Mouse (Mus musculus) forebrain, embryonic 16.5 days (tissue): ENCODE results near the gene Ttll3. TPM values are rescaled to one million over a fixed set of nuclear protein-coding genes. Genes with fewer than 3 reads are reported as not detected.
A peak's percentile ranks its signal among the peaks of the same experiment; 100 is the strongest.

Experiments
- ATAC-seq: fragments of 200-750 bp; cut with Nextera tagmentation; 2 replicates; pipeline ENCODE4 v1.8.0; 2017; ENCODE audit warnings: mild to moderate bottlenecking, moderate library complexity
- H3K27ac ChIP-seq: fragments of 300-500 bp; sonication (generic); 2 replicates; pipeline ENCODE4 v1.5.1; 2014; ENCODE audit warnings: low read length, control low read depth
- H3K27me3 ChIP-seq: fragments of 300-500 bp; sonication (generic); replicated peaks from 2 replicates; pipeline ENCODE4 v1.6.1; 2014; ENCODE audit warnings: low read length; ENCODE audit not compliant: control insufficient read depth, insufficient read depth
- H3K36me3 ChIP-seq: fragments of 300-500 bp; sonication (generic); 2 replicates; pipeline ENCODE4 v1.6.1; 2014; ENCODE audit not compliant: control insufficient read depth, insufficient read depth
- H3K4me1 ChIP-seq: fragments of 300-500 bp; sonication (generic); replicated peaks from 2 replicates; pipeline ENCODE4 v1.6.1; 2014; ENCODE audit warnings: low read length; ENCODE audit not compliant: control insufficient read depth, insufficient read depth
- H3K4me2 ChIP-seq: fragments of 300-500 bp; sonication (generic); 2 replicates; pipeline ENCODE4 v1.6.1; 2014; ENCODE audit warnings: mild to moderate bottlenecking, low read length, control low read depth
- H3K4me3 ChIP-seq: fragments of 300-500 bp; sonication (generic); replicated peaks from 2 replicates; pipeline ENCODE4 v1.5.1; 2014; ENCODE audit warnings: mild to moderate bottlenecking, low read length, control low read depth
- H3K9ac ChIP-seq: fragments of 300-500 bp; sonication (generic); replicated peaks from 2 replicates; pipeline ENCODE4 v1.6.1; 2014; ENCODE audit warnings: low read depth, low read length, control low read depth
- H3K9me3 ChIP-seq: fragments of 300-500 bp; sonication (generic); 2 replicates; pipeline ENCODE4 v1.6.1; 2016; ENCODE audit warnings: low read length; ENCODE audit not compliant: control insufficient read depth
- WGBS: fragments of 180-500 bp; shearing (Covaris S2); extraction: QIAGEN DNeasy Blood & Tissue Kit; methylation state at CpG from one replicate; pipeline ENCODE4 v1.1.7; 2014; 5-methylcytosine and 5-hydroxymethylcytosine counted together
- polyA plus RNA-seq: library from polyadenylated mRNA; unstranded; fragments of >200 nt; fragmentation: Nextera tagmentation; extraction: Ambion mirVana; gene quantifications from 2 replicates; pipeline ENCODE4 v1.2.1, GENCODE M21; 2015

The Ttll3 gene
- polyA plus RNA-seq, 1 experiment from 2014 or later, result 8.7 TPM

- Histone ChIP-seq H3K9me3 (no peaks in the 10 kb centered on the region), H3K4me1 (peaks cover 11% of the 10 kb centered on the region)
Measured at GRCm38 (mm10) chr6:113438721-113439430, 49.8 kb downstream of the Ttll3 start.

GRCm38 (mm10) chr6:113440686-113441085 lies 51.6 kb downstream of the Ttll3 start:
- no peak for ATAC-seq
- H3K27me3 ChIP-seq, result no peaks in the 10 kb centered on the region
- no peaks in the 10 kb centered on the region for H3K9me3 ChIP-seq
- no peak overlapping the region for H3K4me3 ChIP-seq
- 82% methylated on average over 3 of the region's 3 CpGs for WGBS
- no peak overlapping the region for H3K27ac ChIP-seq
- no peak overlapping the region for H3K9ac ChIP-seq
- H3K4me1 ChIP-seq, result peaks cover 11% of the 10 kb centered on the region
- no peaks in the 10 kb centered on the region for H3K36me3 ChIP-seq
- H3K4me2 ChIP-seq, result no peak overlapping the region

More at GRCm38 (mm10) chr6:113438721-113439430, 49.8 kb downstream of the Ttll3 start:
- Histone ChIP-seq H3K4me2 (no peak overlapping the region), H3K36me3 (no peaks in the 10 kb centered on the region), H3K27ac (no peak overlapping the region), H3K4me3 (no peak overlapping the region), H3K9ac (no peak overlapping the region), H3K27me3 (no peaks in the 10 kb centered on the region)
- 70% methylated on average over 12 of the region's 12 CpGs for WGBS
- ATAC-seq, result no peak

- H3K4me2 ChIP-seq, result no peak overlapping the region
- H3K9ac ChIP-seq, result no peak overlapping the region
- 51% methylated on average over 7 of the region's 7 CpGs for WGBS
- H3K4me3 ChIP-seq, result no peak overlapping the region
- no peak overlapping the region for H3K27ac ChIP-seq
- no peaks in the 10 kb centered on the region for H3K9me3 ChIP-seq
- H3K36me3 ChIP-seq, result no peaks in the 10 kb centered on the region
- peaks cover 11% of the 10 kb centered on the region for H3K4me1 ChIP-seq
- H3K27me3 ChIP-seq, result no peaks in the 10 kb centered on the region
- ATAC-seq, result 0 out of 2 replicates have a peak, but pooled peaks have one; percentile 14
Measured at GRCm38 (mm10) chr6:113441147-113441680, 52.2 kb downstream of the Ttll3 start.

- ATAC-seq, result peak; percentile 44
- Histone ChIP-seq H3K27me3 (no peaks in the 10 kb centered on the region), H3K4me1 (peaks cover 11% of the 10 kb centered on the region), H3K27ac (peak overlapping the region; percentile 46; the same call in 1 of the 2 replicates), H3K4me2 (peak overlapping the region; percentile 81), H3K9me3 (no peaks in the 10 kb centered on the region), H3K4me3 (peak overlapping the region; percentile 91), H3K36me3 (peaks cover under 1% of the 10 kb centered on the region; the same call in 1 of the 2 replicates), H3K9ac (peak overlapping the region; percentile 76)
- 41% methylated on average over 9 of the region's 9 CpGs for WGBS
Measured at GRCm38 (mm10) chr6:113442087-113442441, 53.0 kb downstream of the Ttll3 start.

- WGBS, result 1% methylated on average over 45 of the region's 45 CpGs
- Histone ChIP-seq H3K4me2 (peak within 1 kb of the TSS; percentile 81), H3K27me3 (no peaks in the 10 kb centered on the region), H3K4me1 (peaks cover 11% of the 10 kb centered on the region), H3K27ac (peak within 1 kb of the TSS; percentile 46), H3K4me3 (peak within 1 kb of the TSS; percentile 91), H3K9ac (peak within 1 kb of the TSS; percentile 76), H3K9me3 (no peaks in the 10 kb centered on the region), H3K36me3 (peaks cover 5% of the 10 kb centered on the region; the same call in 1 of the 2 replicates)
- ATAC-seq, result peak; percentile 97
Measured at GRCm38 (mm10) chr6:113442442-113443090, 53.5 kb downstream of the Ttll3 start, which contains the start of gene Jagn1. Jagn1 (plus strand) TSS chr6:113442569.

- H3K27me3 ChIP-seq, result no peaks in the 10 kb centered on the region
- H3K36me3 ChIP-seq, result peaks cover 9% of the 10 kb centered on the region
- WGBS, result 47% methylated on average over 12 of the region's 12 CpGs
- no peak for ATAC-seq
- peak overlapping the region; percentile 91 for H3K4me3 ChIP-seq
- no peak overlapping the region for H3K27ac ChIP-seq
- H3K4me2 ChIP-seq, result peak overlapping the region; percentile 81
- H3K9ac ChIP-seq, result peak overlapping the region; percentile 76
- no peaks in the 10 kb centered on the region for H3K9me3 ChIP-seq
- peaks cover 11% of the 10 kb centered on the region for H3K4me1 ChIP-seq
Measured at GRCm38 (mm10) chr6:113443091-113443490, 54.0 kb downstream of the Ttll3 start.

GRCm38 (mm10) chr6:113444207-113444965 lies 55.3 kb downstream of the Ttll3 start:
- Histone ChIP-seq H3K9ac (no peak overlapping the region), H3K9me3 (no peaks in the 10 kb centered on the region), H3K36me3 (peaks cover 11% of the 10 kb centered on the region), H3K4me1 (peaks cover 11% of the 10 kb centered on the region), H3K27me3 (no peaks in the 10 kb centered on the region), H3K27ac (no peak overlapping the region), H3K4me3 (no peak overlapping the region), H3K4me2 (no peak overlapping the region)
- no peak for ATAC-seq
- WGBS, result 89% methylated on average over 6 of the region's 8 CpGs

GRCm38 (mm10) chr6:113447639-113448038 lies 58.6 kb downstream of the Ttll3 start:
- Histone ChIP-seq H3K27me3 (no peaks in the 10 kb centered on the region), H3K27ac (no peak overlapping the region), H3K36me3 (peaks cover 11% of the 10 kb centered on the region), H3K4me2 (no peak overlapping the region), H3K9me3 (no peaks in the 10 kb centered on the region), H3K4me1 (peaks cover 13% of the 10 kb centered on the region), H3K4me3 (no peak overlapping the region), H3K9ac (no peak overlapping the region)
- 80% methylated on average over 4 of the region's 4 CpGs for WGBS
- ATAC-seq, result peak; percentile 52; the same call in 1 of the 2 replicates

- no peaks in the 10 kb centered on the region for H3K27me3 ChIP-seq
- no peak overlapping the region for H3K27ac ChIP-seq
- no peak overlapping the region for H3K9ac ChIP-seq
- no peaks in the 10 kb centered on the region for H3K9me3 ChIP-seq
- WGBS, result 75% methylated on average over 2 of the region's 2 CpGs
- peaks cover 5% of the 10 kb centered on the region; the same call in 1 of the 2 replicates for H3K4me1 ChIP-seq
- ATAC-seq, result peak; percentile 54; the same call in 1 of the 2 replicates
- H3K4me3 ChIP-seq, result no peak overlapping the region
- H3K4me2 ChIP-seq, result no peak overlapping the region
- H3K36me3 ChIP-seq, result peaks cover 11% of the 10 kb centered on the region
Measured at GRCm38 (mm10) chr6:113451839-113452238, 62.8 kb downstream of the Ttll3 start.
